Mouse (Mus musculus) liver, embryonic 12.5 days (tissue): ENCODE results near the gene Sned1. TPM values are rescaled to one million over a fixed set of nuclear protein-coding genes. Genes with fewer than 3 reads are reported as not detected.

ENCODE experiments used
- ATAC-seq: fragments of 200-750 bp; cut with Nextera tagmentation; 2 replicates; pipeline ENCODE4 v1.8.0; 2017; ENCODE audit warnings: moderate number of reproducible peaks, mild to moderate bottlenecking, moderate library complexity
- H3K27ac ChIP-seq: fragments of 300-500 bp; sonication (generic); 2 replicates; pipeline ENCODE4 v1.5.1; 2016; ENCODE audit warnings: mild to moderate bottlenecking
- H3K27me3 ChIP-seq: fragments of 300-500 bp; sonication (generic); replicated peaks from 2 replicates; pipeline ENCODE4 v1.6.1; 2016; ENCODE audit warnings: mild to moderate bottlenecking, moderate library complexity
- H3K36me3 ChIP-seq: fragments of 300-500 bp; sonication (generic); 2 replicates; pipeline ENCODE4 v1.6.1; 2016; ENCODE audit warnings: mild to moderate bottlenecking, moderate library complexity
- H3K4me1 ChIP-seq: fragments of 300-500 bp; sonication (generic); 2 replicates; pipeline ENCODE4 v1.6.1; 2016
- H3K4me2 ChIP-seq: fragments of 300-500 bp; sonication (generic); 2 replicates; pipeline ENCODE4 v1.6.1; 2016; ENCODE audit warnings: mild to moderate bottlenecking, moderate library complexity
- H3K4me3 ChIP-seq: fragments of 300-500 bp; sonication (generic); 2 replicates; pipeline ENCODE4 v1.5.1; 2016; ENCODE audit warnings: mild to moderate bottlenecking, moderate library complexity
- H3K9ac ChIP-seq: fragments of 300-500 bp; sonication (generic); 2 replicates; pipeline ENCODE4 v1.6.1; 2016; ENCODE audit warnings: mild to moderate bottlenecking, moderate library complexity
- H3K9me3 ChIP-seq: fragments of 300-500 bp; sonication (generic); replicated peaks from 2 replicates; pipeline ENCODE4 v1.6.1; 2016; ENCODE audit warnings: mild to moderate bottlenecking, moderate library complexity
- WGBS: fragments of 180-500 bp; shearing (Covaris S2); methylation state at CpG from one replicate; pipeline ENCODE4 v1.1.7; 2016; ENCODE audit not compliant: insufficient replicate concordance; 5-methylcytosine and 5-hydroxymethylcytosine counted together
- polyA plus RNA-seq: library from polyadenylated mRNA; unstranded; fragments of >200 nt; fragmentation: Nextera tagmentation; extraction: Ambion mirVana; gene quantifications from 2 replicates; pipeline ENCODE4 v1.2.1, GENCODE M21; 2016

The Sned1 gene
- polyA plus RNA-seq, 1 experiment from 2014 or later, result 0.52 TPM

DNA sequence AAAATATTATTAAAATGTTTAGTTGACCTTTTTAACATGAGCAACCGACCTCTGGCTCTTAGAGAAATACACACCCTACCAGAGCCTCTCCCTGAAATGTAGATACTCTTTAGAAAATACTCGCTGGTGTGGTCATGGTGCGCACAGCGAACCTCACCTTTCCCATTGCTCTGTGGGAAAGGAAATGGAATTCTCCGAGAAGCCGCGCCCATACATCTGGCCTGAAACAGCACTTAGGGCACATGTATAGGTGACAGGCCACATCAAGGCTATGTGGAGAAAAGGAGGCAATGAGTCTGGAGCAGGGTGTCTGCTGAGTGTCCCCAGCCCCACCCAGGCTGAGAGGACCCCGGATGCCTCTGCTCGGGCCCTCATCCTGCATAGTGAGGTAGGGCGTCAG is 2.0 kb downstream of the Sned1 start:
- ATAC-seq, result no peak
- no peak overlapping the region for H3K4me3 ChIP-seq
- H3K9me3 ChIP-seq, result no peaks in the 10 kb centered on the region
- no peak overlapping the region for H3K27ac ChIP-seq
- H3K9ac ChIP-seq, result no peak overlapping the region
- H3K4me1 ChIP-seq, result peaks cover 9% of the 10 kb centered on the region
- WGBS, result 76% methylated on average over 10 of the region's 10 CpGs
- H3K27me3 ChIP-seq, result peaks cover 54% of the 10 kb centered on the region
- H3K4me2 ChIP-seq, result no peak overlapping the region
- no peaks in the 10 kb centered on the region for H3K36me3 ChIP-seq

DNA sequence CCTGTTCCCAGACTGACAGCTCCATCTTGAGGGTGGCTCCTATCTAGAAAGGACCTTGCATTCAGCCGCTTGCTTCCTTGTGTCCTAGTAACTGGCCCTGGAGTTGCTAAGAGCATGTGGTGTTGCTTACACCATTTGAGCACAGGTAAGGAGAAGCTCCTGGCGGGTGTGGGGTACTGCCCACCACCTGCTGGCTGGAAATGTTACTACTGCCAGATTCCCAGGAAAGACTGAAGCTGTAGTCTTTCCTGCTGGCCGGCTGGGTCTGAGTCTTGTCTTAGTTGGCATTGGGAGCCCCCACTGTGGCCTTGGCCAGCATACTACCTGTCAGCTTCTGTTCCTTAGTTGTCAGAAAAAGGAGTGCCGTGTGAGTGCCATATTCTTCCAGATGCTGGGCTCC is 2.6 kb downstream of the Sned1 start:
- Histone ChIP-seq H3K9me3 (no peaks in the 10 kb centered on the region), H3K4me1 (peaks cover 9% of the 10 kb centered on the region), H3K4me3 (no peak overlapping the region), H3K36me3 (no peaks in the 10 kb centered on the region), H3K27ac (no peak overlapping the region), H3K27me3 (peaks cover 54% of the 10 kb centered on the region), H3K4me2 (no peak overlapping the region), H3K9ac (no peak overlapping the region)
- no peak for ATAC-seq
- 43% methylated on average over 4 of the region's 4 CpGs for WGBS

DNA sequence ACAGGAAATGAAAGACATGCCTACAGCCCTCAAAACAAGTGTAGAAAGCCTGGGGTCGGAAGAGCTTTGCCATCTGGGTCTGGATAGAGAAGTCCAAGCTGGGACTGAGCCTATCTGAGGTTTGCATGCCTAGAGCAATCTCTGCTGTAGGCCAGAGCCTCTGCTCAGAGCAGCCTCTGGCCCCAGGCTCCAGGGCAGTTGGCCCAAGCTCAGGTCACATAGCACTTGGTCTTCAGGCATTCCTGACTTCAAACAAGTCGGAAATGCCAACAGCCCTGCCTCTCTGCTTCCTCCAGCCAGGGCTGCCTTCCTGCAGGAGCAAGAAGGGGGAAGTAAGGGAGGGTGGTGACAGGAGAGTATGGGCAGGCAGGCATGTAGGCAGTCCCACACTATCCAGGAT is 10.3 kb downstream of the Sned1 start:
- no peaks in the 10 kb centered on the region for H3K9me3 ChIP-seq
- no peak overlapping the region for H3K4me3 ChIP-seq
- H3K4me2 ChIP-seq, result no peak overlapping the region
- H3K4me1 ChIP-seq, result no peaks in the 10 kb centered on the region
- 36% methylated on average over 2 of the region's 2 CpGs for WGBS
- no peak overlapping the region for H3K27ac ChIP-seq
- no peak overlapping the region for H3K9ac ChIP-seq
- no peak for ATAC-seq
- H3K36me3 ChIP-seq, result no peaks in the 10 kb centered on the region
- H3K27me3 ChIP-seq, result no peaks in the 10 kb centered on the region

DNA sequence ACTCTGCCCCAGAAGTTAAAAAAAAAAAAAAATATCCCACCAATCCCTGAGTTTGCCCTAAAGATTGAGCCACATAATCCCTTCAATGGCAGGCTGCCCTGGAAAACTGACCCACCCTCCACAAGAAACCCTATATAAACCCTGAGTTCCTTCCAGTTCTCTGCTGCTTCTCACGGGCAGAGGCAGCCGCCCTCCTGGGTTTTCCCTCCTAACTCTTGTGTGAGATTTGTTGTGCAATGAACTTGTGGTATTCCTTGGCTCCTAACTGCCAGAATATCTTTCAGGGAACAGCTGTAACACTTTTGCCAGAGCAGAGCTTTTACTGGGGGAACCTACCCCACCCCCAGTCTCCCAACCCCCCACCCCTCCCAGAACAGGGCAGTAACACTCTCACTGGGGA is 16.9 kb downstream of the Sned1 start:
- WGBS, result 28% methylated on average over 2 of the region's 2 CpGs
- Histone ChIP-seq H3K27me3 (0 out of 2 replicates have a peak, but pooled peaks cover 3% of the 10 kb centered on the region), H3K4me2 (no peak overlapping the region), H3K4me3 (no peak overlapping the region), H3K36me3 (no peaks in the 10 kb centered on the region), H3K27ac (no peak overlapping the region), H3K4me1 (no peaks in the 10 kb centered on the region), H3K9me3 (no peaks in the 10 kb centered on the region), H3K9ac (no peak overlapping the region)
- ATAC-seq, result no peak

DNA sequence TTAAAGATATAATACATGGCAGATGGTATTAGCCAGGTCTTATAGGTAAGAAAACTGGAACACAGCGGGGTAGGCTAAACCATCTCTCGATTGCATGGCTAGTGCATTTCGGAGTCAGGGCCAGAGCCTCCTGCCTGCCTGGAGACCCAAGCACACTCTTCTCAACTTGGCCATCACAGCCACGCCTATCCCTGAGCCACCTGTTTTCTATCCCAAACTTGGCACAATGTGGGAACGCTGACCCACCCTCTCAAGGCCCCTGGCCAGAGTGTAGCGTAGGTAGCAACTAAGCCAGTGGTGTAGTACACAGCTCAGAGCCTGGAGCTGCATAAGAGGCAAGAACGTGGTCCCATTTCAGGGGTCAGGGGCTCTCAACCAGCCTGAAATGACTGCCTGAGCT is 20.1 kb downstream of the Sned1 start:
- H3K4me3 ChIP-seq, result no peak overlapping the region
- WGBS, result 71% methylated on average over 7 of the region's 7 CpGs

DNA sequence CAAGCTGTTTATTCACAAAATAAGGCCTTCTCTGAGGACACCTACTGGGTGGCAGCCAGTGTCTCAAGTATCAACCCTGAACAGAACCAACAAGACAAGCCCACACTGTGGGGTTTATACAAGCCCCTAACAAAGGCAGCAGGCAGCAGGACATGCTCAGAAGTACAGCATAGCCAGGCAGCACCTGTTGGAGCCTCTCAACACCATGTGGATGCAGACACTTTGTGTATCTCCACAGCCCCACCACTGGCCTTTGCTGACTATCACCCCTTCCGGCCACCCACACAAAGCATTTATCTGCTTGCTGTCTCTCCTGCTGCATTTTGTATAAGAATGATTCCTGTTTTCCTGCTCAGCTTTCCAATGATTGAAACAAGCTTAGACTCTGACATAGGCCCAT is 21.9 kb downstream of the Sned1 start:
- no peak overlapping the region for H3K4me3 ChIP-seq
- H3K4me1 ChIP-seq, result no peaks in the 10 kb centered on the region
- H3K9ac ChIP-seq, result no peak overlapping the region
- WGBS, result 84% methylated on average over 1 of the region's 1 CpGs
- no peaks in the 10 kb centered on the region for H3K36me3 ChIP-seq
- ATAC-seq, result no peak
- H3K27ac ChIP-seq, result no peak overlapping the region
- H3K27me3 ChIP-seq, result 0 out of 2 replicates have a peak, but pooled peaks cover 3% of the 10 kb centered on the region
- no peak overlapping the region for H3K4me2 ChIP-seq
- no peaks in the 10 kb centered on the region for H3K9me3 ChIP-seq

More for the DNA sequence above, 20.1 kb downstream of the Sned1 start:
- Histone ChIP-seq H3K4me1 (no peaks in the 10 kb centered on the region), H3K27ac (no peak overlapping the region), H3K4me2 (no peak overlapping the region), H3K36me3 (no peaks in the 10 kb centered on the region), H3K9ac (no peak overlapping the region), H3K9me3 (no peaks in the 10 kb centered on the region), H3K27me3 (0 out of 2 replicates have a peak, but pooled peaks cover 3% of the 10 kb centered on the region)
- ATAC-seq, result no peak

DNA sequence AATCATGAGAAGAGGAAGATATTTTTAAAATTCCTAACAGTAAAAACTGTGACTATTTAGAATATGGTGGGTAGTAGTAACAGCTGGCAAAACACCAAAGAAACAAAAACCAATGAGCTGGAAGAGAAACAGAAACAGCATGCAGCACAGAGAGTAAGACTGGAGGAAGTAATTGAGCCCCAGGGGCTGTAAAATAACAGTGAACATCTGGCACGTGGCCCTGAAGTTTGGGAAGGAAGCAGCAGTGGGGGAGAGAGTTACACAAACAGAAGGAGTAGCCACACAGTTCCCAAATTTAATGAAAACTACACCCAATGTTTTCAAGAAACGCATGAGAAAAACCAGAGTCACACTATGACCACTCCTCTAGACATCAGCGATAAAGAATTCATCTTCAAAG is 31.6 kb downstream of the Sned1 start:
- no peak overlapping the region for H3K27ac ChIP-seq
- H3K4me2 ChIP-seq, result no peak overlapping the region
- no peak overlapping the region for H3K9ac ChIP-seq
- H3K9me3 ChIP-seq, result no peaks in the 10 kb centered on the region
- ATAC-seq, result no peak
- no peaks in the 10 kb centered on the region for H3K27me3 ChIP-seq
- no peaks in the 10 kb centered on the region for H3K36me3 ChIP-seq
- no peaks in the 10 kb centered on the region for H3K4me1 ChIP-seq
- H3K4me3 ChIP-seq, result no peak overlapping the region
- WGBS, result 40% methylated on average over 3 of the region's 3 CpGs

DNA sequence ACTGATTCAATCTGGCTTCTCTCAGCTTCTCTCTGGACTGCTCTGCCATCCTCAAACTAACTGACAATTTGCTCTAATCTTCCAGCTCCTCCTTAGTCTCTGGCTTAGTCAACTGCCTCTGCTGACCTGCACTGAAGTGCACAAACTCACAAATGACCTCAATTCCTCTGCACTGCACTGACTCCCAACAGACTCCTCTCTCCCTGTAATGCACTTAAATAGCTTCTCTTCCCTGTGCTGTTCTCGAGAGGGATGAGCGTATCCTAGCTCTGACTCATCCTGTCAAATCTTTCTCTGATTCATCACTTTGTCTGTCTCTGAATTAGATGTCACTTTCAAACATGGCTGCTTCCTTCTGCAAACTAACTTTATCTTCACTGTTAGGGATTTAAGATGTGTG is 32.6 kb downstream of the Sned1 start:
- H3K4me1 ChIP-seq, result no peaks in the 10 kb centered on the region
- no peak overlapping the region for H3K27ac ChIP-seq
- no peaks in the 10 kb centered on the region for H3K9me3 ChIP-seq
- no peak overlapping the region for H3K4me2 ChIP-seq
- H3K9ac ChIP-seq, result no peak overlapping the region
- no peak for ATAC-seq
- no peak overlapping the region for H3K4me3 ChIP-seq
- H3K27me3 ChIP-seq, result no peaks in the 10 kb centered on the region
- H3K36me3 ChIP-seq, result no peaks in the 10 kb centered on the region
- 65% methylated on average over 2 of the region's 2 CpGs for WGBS

DNA sequence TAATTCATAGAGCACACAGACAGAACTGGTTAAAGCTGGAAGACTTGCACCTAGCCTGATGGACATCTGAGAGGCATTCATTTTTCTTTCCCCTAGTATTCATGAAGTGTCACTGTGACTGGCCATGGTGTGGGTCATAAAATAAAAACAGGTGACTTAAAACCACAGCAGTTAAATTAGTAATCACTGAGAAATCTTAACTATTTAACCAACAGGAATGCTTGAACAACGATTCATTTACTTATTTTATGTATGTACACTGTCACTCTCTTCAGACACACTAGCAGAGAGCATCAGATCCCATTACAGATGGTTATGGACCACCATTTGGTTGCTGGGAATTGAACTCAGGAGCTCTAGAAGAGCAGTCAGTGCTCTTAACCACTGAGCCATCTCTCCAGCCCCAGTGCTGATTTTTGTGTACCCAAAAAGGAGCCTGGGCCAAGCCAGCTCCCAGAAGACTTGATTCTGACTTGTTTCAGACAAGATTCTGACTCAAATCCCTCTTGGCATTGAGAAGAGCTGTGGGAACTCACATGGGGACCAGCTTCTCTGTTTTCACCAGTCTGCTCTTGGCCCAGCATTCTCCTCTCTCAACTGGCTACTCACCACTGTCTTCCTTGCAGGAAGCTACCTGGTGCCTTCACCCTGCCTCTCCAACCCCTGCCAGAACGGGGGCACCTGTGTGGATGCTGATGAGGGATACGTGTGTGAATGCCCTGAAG is 35.0 kb downstream of the Sned1 start:
- ATAC-seq, result no peak
- Histone ChIP-seq H3K36me3 (no peaks in the 10 kb centered on the region), H3K27ac (no peak overlapping the region), H3K4me3 (no peak overlapping the region), H3K9me3 (no peaks in the 10 kb centered on the region), H3K4me1 (no peaks in the 10 kb centered on the region), H3K9ac (no peak overlapping the region), H3K4me2 (no peak overlapping the region), H3K27me3 (no peaks in the 10 kb centered on the region)
- 42% methylated on average over 3 of the region's 3 CpGs for WGBS

DNA sequence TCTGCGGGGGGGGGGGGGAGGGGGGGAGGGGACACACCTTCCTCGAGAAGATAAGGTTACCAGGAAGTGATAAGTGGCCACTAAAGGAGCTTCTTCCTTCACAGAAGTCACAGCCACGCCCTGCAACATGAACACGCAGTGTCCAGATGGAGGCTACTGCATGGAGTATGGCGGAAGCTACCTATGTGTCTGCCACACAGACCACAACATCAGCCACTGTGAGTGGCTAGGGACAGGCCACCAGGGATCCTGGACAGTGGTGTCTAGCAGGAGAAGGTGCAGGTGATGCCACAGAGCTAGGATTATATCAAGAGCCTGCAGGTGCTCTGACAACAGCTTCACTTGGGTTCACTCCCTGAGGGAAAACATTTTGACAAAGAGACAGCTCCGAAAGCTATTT is 36.1 kb downstream of the Sned1 start:
- H3K9ac ChIP-seq, result no peak overlapping the region
- H3K36me3 ChIP-seq, result no peaks in the 10 kb centered on the region
- no peaks in the 10 kb centered on the region for H3K9me3 ChIP-seq
- 45% methylated on average over 6 of the region's 6 CpGs for WGBS
- no peaks in the 10 kb centered on the region for H3K27me3 ChIP-seq
- ATAC-seq, result no peak
- H3K4me1 ChIP-seq, result no peaks in the 10 kb centered on the region
- no peak overlapping the region for H3K4me2 ChIP-seq
- H3K27ac ChIP-seq, result no peak overlapping the region
- H3K4me3 ChIP-seq, result no peak overlapping the region

DNA sequence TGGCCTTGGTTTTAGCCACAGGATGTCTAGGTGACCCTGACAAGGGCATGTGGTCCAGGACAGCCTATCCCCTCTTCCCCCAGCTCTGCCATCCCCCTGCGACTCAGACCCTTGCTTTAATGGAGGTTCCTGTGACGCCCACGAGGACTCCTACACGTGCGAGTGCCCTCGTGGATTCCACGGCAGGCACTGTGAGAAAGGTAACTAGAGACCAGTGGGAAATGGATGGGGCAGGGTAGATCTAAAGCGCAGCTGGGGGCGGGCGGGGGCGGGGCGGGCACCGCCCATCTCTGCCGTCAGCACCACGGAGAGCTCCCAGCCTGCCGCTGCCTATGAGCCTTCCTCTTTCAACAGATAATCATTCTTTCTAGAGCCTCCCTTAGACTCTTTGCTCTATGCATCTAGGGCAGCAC is 36.8 kb downstream of the Sned1 start:
- H3K27ac ChIP-seq, result no peak overlapping the region
- H3K9me3 ChIP-seq, result no peaks in the 10 kb centered on the region
- H3K36me3 ChIP-seq, result no peaks in the 10 kb centered on the region
- no peaks in the 10 kb centered on the region for H3K27me3 ChIP-seq
- no peak overlapping the region for H3K4me2 ChIP-seq
- H3K4me3 ChIP-seq, result no peak overlapping the region
- no peak for ATAC-seq
- H3K9ac ChIP-seq, result no peak overlapping the region
- H3K4me1 ChIP-seq, result no peaks in the 10 kb centered on the region
- 5% methylated on average over 16 of the region's 16 CpGs for WGBS

DNA sequence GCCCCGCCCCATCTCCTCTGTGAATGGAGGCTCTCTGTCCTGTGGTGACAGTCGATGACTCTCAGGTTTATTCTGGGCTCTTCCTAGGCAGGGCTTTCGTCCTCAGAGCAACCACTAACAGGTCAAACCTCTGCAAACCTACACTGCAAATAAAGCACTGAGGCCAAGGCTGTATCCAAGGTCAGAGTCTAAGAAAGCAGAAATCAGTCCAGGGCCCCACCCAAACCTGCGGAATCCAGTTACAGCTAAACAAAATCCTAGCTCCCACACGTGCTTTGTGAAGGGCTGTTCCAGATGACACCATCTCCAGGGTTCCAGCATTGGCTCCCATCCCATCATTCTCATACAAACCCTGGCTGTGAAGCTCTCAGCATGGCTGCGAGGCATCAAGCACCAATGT is 39.9 kb downstream of the Sned1 start:
- 58% methylated on average over 6 of the region's 6 CpGs for WGBS
- no peak for ATAC-seq
- no peak overlapping the region for H3K4me3 ChIP-seq
- no peaks in the 10 kb centered on the region for H3K4me1 ChIP-seq
- H3K9me3 ChIP-seq, result no peaks in the 10 kb centered on the region
- no peak overlapping the region for H3K27ac ChIP-seq
- H3K4me2 ChIP-seq, result no peak overlapping the region
- H3K27me3 ChIP-seq, result no peaks in the 10 kb centered on the region
- H3K9ac ChIP-seq, result no peak overlapping the region
- no peaks in the 10 kb centered on the region for H3K36me3 ChIP-seq

DNA sequence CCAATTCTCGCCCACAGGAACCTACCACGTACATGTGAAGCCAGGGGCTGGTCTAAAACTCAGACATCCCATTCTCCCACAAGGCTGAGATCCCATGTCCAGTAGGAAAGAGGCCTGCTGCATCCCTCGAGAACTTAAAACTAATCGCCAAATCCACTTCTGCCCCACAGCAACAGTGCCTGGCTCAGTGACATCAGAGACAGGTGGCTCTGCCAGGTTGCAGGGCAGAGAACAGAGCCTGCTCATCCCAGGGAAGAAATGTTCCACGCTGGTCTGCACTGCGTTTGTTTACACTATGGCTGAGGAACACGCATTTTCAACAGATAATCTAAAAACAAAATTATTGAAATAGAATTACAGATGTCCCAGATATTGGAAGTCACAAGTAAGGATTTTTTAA is 41.4 kb downstream of the Sned1 start:
- WGBS, result 55% methylated on average over 7 of the region's 7 CpGs
- no peaks in the 10 kb centered on the region for H3K9me3 ChIP-seq

More for the DNA sequence above, 41.4 kb downstream of the Sned1 start:
- H3K27me3 ChIP-seq, result no peaks in the 10 kb centered on the region
- no peak overlapping the region for H3K4me2 ChIP-seq
- no peaks in the 10 kb centered on the region for H3K4me1 ChIP-seq
- no peak overlapping the region for H3K4me3 ChIP-seq
- H3K36me3 ChIP-seq, result no peaks in the 10 kb centered on the region
- no peak overlapping the region for H3K9ac ChIP-seq
- no peak for ATAC-seq
- no peak overlapping the region for H3K27ac ChIP-seq
